Mouse (Mus musculus): ENCODE measurements around the gene H2afy2. TPM values are rescaled to one million over a fixed set of nuclear protein-coding genes. Genes with fewer than 3 reads are reported as not detected.

Gene H2afy2
- polyA plus RNA-seq, 1 experiment: 19.5 TPM

Other genes starting within 250 kb of the H2afy2 start
- gene Npffr1, start 188.7 kb downstream of the H2afy2 start, polyA plus RNA-seq (2012; rRNA removed): 0.03 and 0.04 TPM in 2 replicates
- gene Ppa1, start 135.6 kb downstream of the H2afy2 start, polyA plus RNA-seq (2012; rRNA removed): 80.6 and 99.8 TPM in 2 replicates
- gene Sar1a, start 103.8 kb downstream of the H2afy2 start, polyA plus RNA-seq (2012; rRNA removed): 146 and 162 TPM in 2 replicates
- 25.6 and 25.8 TPM in 2 replicates for gene Tysnd1, start 88.6 kb downstream of the H2afy2 start, polyA plus RNA-seq (2012; rRNA removed)
- 188 and 194 TPM in 2 replicates for gene Aifm2, start 68.9 kb downstream of the H2afy2 start, polyA plus RNA-seq (2012; rRNA removed)
- 0.40 and 0.52 TPM in 2 replicates for gene Col13a1, start 195.0 kb upstream of the H2afy2 start, polyA plus RNA-seq (2012; rRNA removed)